Mouse (Mus musculus) gastrocnemius, postnatal 10 days (tissue): ENCODE measurements around the gene Adarb2. TPM values are rescaled to one million over a fixed set of nuclear protein-coding genes. Genes with fewer than 3 reads are reported as not detected.
A peak's percentile ranks its signal among the peaks of the same experiment; 100 is the strongest.

Experiments used
- DNase-seq: peaks from one replicate; pipeline ENCODE4 v3.0.0; 2021; ENCODE audit warnings: mixed read lengths
- total RNA-seq, 2 experiments: library from RNA; stranded (reverse); gene quantifications; 2 replicates each; pipeline ENCODE4 v1.2.3; 2021

Gene Adarb2
- total RNA-seq, 2 experiments from 2014 or later = 0.21 to 0.61 TPM

DNA sequence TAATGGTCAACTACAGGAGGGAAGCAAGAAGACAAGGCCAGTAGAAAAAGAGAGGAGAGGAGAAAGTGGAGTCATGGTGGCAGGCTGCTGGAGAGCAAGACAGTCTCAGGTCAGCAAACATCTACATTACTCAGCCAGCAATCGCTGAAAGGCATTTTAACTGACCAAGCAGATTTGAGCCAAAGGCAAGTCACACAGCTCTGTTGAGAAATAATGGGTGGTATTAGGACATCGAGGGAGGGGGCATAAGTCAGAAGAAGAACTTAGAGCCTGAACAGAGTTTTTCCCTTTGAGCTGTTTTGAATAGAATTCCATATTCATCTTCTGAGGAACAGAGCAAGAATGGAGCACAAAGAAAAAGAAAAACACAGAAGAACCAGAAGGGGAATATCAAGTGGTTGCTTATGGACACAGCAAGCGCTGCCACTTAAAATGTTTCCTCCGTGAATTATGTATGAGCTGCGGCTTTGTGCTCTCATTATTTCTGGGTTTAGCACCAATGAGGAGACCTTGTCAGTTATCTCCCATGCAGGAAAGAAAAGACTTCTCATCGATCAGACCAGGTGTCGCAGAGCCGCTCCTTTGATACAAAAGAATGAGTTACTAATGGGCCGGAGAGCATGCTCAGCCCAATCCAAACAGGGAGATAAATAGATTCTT lies 477.9 kb downstream of the Adarb2 start:
- no peak for DNase-seq

- DNase-seq = no peak
These were observed 488.8 kb downstream of the Adarb2 start for GRCm38 (mm10) chr13:8691448-8691847.

- DNase-seq = no peak
These were observed 490.1 kb downstream of the Adarb2 start for GRCm38 (mm10) chr13:8692787-8693186.

DNA sequence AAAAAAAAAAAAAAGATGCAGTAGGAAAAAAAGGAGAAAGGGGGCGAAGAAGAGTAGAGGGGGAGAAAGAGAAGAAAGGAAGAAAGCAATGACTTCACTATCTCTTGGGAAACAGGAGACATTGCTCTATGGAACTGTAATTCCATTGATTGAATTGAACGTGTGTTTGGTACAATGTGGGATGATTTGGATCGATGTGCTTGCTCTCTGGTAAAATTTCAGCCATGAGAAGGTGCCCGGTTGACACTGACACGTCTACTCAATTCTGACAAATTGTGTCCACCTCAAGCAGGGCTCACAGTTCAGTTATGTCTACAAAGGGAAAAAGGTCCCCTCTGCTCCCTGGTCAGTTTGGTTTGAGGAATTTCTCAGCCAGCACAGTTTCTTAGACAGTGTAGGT lies 495.8 kb downstream of the Adarb2 start:
- DNase-seq = no peak

- no peak for DNase-seq
These were observed 497.2 kb downstream of the Adarb2 start for GRCm38 (mm10) chr13:8699831-8700230.

GRCm38 (mm10) chr13:8700981-8701380 lies 498.3 kb downstream of the Adarb2 start:
- DNase-seq = no peak

- no peak for DNase-seq
These were observed 502.6 kb downstream of the Adarb2 start for GRCm38 (mm10) chr13:8705296-8705695.

- DNase-seq = no peak
These were observed 510.7 kb downstream of the Adarb2 start for GRCm38 (mm10) chr13:8713377-8713776.

DNA sequence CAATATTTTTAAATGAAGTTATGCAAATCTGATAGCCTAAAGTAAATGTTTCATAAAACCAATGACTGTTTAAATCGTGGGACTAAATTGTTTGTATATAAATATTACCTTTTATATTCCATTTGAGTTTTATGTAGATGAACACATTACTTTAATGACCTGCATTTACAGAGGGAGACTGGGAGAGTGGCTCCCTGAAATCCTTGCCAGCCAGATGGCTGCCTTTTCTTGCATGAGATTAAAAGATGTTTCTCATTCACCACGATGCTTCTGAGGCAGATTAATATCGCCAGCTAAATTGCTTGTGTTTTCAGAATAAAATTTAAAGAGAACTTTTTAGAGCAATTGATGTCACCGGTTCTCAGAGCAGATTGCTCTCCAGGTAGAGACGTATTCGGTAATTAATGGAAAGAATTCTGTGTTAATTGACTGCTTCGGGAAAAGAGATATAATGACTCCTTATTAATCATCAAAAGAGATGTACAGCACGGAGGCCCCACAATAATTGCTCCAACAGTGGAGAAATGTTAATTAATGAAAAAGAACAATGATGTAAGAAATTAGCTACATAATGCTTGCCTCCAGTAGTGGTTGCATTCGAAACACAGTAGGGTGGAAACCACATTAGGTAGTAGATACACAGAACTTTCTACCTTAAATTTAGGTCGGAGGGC lies 527.4 kb downstream of the Adarb2 start:
- DNase-seq = no peak

- DNase-seq = no peak
These were observed 534.6 kb downstream of the Adarb2 start for GRCm38 (mm10) chr13:8737139-8737865.

GRCm38 (mm10) chr13:8742792-8743191 lies 540.1 kb downstream of the Adarb2 start:
- no peak for DNase-seq

DNA sequence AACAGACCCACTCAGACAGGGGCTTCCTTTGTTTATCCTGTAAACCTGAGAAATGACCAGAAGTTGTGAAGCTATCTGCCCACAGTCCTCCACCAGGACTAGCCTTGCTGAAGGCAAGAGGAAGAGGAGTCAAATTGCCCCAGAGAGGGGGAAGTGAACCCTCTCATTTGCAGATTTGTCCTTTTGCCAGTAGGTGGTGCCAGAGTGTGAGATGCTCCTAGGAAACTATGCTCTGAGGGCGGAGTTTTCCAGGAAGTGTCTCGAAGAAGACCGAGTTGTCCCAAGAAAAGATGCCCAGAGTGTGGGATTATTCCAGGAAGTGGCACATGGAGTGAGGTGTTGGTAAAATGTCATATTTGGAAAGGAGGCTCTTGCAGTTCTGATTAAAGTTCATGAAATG lies 541.9 kb downstream of the Adarb2 start:
- no peak for DNase-seq

DNA sequence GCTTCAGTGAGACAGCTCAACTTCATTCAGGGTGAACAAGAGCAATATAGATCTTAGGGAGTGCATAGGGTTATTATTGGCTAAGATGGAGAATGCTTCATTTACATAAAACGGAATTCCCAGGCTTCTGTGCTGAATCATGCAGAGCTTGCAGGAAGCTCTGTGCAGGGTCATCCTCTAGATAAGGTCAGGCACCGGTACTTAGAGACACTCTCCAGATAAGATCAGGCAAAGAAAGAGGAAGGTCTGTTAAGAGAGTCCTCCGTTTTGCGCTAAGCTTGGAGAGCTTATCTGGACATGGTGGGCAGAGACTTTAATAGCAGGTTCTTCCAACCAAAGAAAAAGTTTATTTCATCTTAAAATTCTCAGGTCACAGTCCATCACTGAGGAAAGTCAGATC lies 542.9 kb downstream of the Adarb2 start:
- no peak for DNase-seq

DNA sequence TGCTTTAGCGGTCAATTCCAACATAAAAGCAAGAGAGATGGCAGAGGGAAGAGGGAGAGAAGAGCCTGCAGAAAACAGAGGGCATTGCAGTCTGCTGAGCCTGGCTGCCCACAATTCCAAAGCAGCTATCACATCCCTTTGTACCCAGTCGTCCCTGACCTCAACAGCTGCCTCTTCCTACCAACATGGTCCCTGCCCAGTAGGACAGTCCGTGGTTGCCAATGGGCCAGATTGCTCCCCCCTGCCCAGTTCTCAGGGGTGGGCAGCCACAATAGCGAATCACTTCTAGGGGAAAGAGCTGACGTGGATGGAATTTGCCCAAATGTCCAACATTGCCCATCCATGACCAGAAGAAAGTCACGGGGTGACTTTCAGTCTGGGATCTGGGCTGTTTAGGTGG lies 546.8 kb downstream of the Adarb2 start:
- DNase-seq = no peak

DNA sequence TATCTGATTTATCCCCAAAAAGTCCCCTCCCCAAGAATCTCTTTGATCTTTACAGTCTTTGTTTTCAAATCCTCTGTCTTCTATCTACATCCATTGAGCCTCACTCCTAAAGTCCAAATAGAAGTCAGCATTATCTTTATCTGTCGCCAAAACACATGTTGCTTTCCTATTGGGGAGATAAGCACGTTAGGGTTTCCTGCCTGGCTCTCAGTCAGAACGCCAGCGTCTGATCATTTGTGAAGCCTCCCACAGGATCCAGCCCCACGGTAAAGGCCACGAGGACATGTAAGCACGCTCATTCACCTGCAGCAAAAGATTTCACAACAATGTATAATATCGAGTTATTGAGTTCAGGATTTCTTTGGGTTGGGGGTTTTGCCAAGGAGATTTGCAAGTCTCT lies 558.3 kb downstream of the Adarb2 start:
- no peak for DNase-seq

DNA sequence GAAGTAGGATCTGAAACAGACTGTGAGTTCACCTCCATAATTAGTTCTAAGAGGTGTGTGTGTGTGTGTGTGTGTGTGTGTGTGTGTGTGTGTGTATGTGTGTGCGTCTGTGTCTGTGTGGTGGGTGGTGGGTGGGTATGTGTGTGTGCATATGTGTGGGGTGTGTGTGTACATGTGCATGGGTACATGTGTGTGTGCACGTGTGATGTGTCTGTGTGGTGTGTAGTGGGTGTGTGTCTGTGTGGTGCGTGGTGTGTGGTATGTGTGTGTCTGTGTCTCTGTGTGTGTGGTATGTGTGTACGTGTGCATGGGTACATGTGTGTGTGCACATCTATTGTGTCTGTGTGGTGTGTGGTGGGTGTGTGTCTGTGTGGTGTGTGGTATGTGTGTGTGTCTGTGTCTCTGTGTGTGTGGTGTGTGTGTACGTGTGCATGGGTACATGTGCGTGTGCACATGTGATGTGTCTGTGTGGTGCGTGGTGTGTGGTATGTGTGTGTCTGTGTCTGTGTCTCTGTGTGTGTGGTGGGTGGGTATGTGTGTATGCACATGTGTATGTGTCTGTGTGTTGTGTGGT lies 567.1 kb downstream of the Adarb2 start:
- DNase-seq = no peak

- DNase-seq = no peak
These were observed 568.0 kb downstream of the Adarb2 start for GRCm38 (mm10) chr13:8770616-8771015.

DNA sequence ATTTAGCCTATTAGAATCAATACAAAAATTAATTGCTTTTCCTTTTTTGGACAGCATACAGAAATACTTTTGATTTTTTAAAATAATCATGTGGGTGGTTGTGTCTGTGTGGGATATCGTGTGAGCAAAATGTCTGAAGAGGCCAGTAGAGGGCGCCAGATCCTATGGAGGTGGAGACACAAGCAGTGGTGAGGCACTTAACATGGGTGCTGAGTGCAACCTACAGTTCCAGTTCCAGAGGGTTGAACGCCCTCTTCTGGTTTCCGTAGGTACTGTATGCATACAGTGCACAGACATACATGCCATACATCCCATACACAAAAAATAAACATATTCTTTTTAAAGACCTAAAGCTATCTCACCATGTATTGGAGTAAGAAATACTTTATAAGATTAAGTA lies 577.8 kb downstream of the Adarb2 start:
- peak; percentile 36 for DNase-seq

GRCm38 (mm10) chr13:8782636-8783035 lies 580.0 kb downstream of the Adarb2 start:
- no peak for DNase-seq

- DNase-seq = no peak
These were observed 581.1 kb downstream of the Adarb2 start for GRCm38 (mm10) chr13:8783686-8784307.

- DNase-seq = no peak
These were observed 581.8 kb downstream of the Adarb2 start for GRCm38 (mm10) chr13:8784308-8785061.

DNA sequence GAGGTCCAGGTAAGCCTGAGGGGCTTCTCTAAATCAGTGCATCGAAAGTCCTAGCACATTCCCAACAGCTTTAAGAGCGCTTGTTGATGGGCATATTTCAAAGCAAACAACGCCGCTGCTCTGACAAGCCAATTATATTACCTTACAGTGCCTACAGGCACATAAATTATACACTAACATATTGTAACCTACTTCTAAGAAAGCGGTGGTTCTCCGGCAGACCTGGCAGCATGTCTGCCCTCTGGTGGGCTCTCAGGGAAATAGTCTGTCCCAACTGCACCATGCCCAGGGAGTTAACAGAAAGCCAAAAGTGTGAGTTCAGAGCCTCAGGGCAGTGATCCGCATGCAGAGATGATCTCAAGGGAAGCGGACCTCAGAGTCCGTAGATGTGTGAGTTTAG lies 582.5 kb downstream of the Adarb2 start:
- DNase-seq = peak; percentile 33
